Mouse (Mus musculus): Measurements from ENCODE around the gene Suclg2.

GRCm38 (mm10) chr6:95711671-95712070 lies 6.9 kb downstream of the Suclg2 start:
- TF ChIP-seq GATA1 (IDR thresholded peaks at IDR 0.05; ENCODE audit: low read length) (no peak), TAL1 (IDR thresholded peaks at IDR 0.05; ENCODE audit: low read length) (no peak)

Data from erythroblast, embryonic 14.5 days (primary cell).